Mouse (Mus musculus) intestine, embryonic 14.5 days (tissue): ENCODE measurements at regions not wholly inside any gene's neighbourhood (a gene's known extent, or its start where the extent isn't known, plus 50 kb on each side); places are given as distances from the start of the nearest gene placed in this dataset.
"Not testable (repeated sequence)": the region's sequence is repeated elsewhere in the genome, so short reads cannot be mapped to it uniquely, and the experiment has no call there.

Experiments used
- ATAC-seq: fragments of 200-750 bp; cut with Nextera tagmentation; replicated peaks from 2 replicates; pipeline ENCODE4 v1.8.0; 2017; ENCODE audit warnings: low read depth, moderate number of reproducible peaks, moderate TSS enrichment, moderate library complexity; ENCODE audit not compliant: low FRiP score, low TSS enrichment
- DNase-seq: peaks from one replicate; pipeline ENCODE4 v3.0.0-alpha.2; 2018; ENCODE audit warnings: low spot score
- H3K27ac ChIP-seq: fragments of 300-500 bp; sonication (generic); 2 replicates; pipeline ENCODE4 v1.5.1; 2014; ENCODE audit warnings: low read depth, mild to moderate bottlenecking, control low read depth
- H3K27me3 ChIP-seq: fragments of 300-500 bp; sonication (generic); replicated peaks from 2 replicates; pipeline ENCODE4 v1.6.1; 2014; ENCODE audit warnings: low read length, control low read depth; ENCODE audit not compliant: control insufficient read depth, insufficient read depth
- H3K36me3 ChIP-seq: fragments of 300-500 bp; sonication (generic); 2 replicates; pipeline ENCODE4 v1.6.1; 2014; ENCODE audit warnings: low read length, control low read depth; ENCODE audit not compliant: control insufficient read depth, insufficient read depth
- H3K4me1 ChIP-seq: fragments of 300-500 bp; sonication (generic); replicated peaks from 2 replicates; pipeline ENCODE4 v1.6.1; 2014; ENCODE audit warnings: low read length, control low read depth, mixed read lengths; ENCODE audit not compliant: control insufficient read depth, insufficient read depth
- H3K4me2 ChIP-seq: fragments of 300-500 bp; sonication (generic); 2 replicates; pipeline ENCODE4 v1.6.1; 2014; ENCODE audit warnings: low read length
- H3K4me3 ChIP-seq: fragments of 300-500 bp; sonication (generic); 2 replicates; pipeline ENCODE4 v1.5.1; 2014; ENCODE audit warnings: low read depth, low read length, control low read depth, mixed read lengths
- H3K9ac ChIP-seq: fragments of 300-500 bp; sonication (generic); 2 replicates; pipeline ENCODE4 v1.6.1; 2014; ENCODE audit warnings: mild to moderate bottlenecking, low read length
- H3K9me3 ChIP-seq: fragments of 300-500 bp; sonication (generic); 2 replicates; pipeline ENCODE4 v1.6.1; 2016; ENCODE audit warnings: low read length, control low read depth; ENCODE audit not compliant: control insufficient read depth
- WGBS: fragments of 180-500 bp; shearing (Covaris S2); extraction: QIAGEN DNeasy Blood & Tissue Kit; methylation state at CpG from one replicate; pipeline ENCODE4 v1.1.7; 2014; 5-methylcytosine and 5-hydroxymethylcytosine counted together

GRCm38 (mm10) chr3:49585962-49586361 lies 171.2 kb downstream of the Pcdh18 start:
- not testable (repeated sequence) for ATAC-seq, H3K4me1 ChIP-seq, H3K4me3 ChIP-seq, H3K9ac ChIP-seq, H3K4me2 ChIP-seq, H3K27ac ChIP-seq, DNase-seq, H3K9me3 ChIP-seq, H3K36me3 ChIP-seq, H3K27me3 ChIP-seq

GRCm38 (mm10) chr3:49566769-49567729 lies 190.1 kb downstream of the Pcdh18 start:
- no peaks in the 10 kb centered on the region for H3K4me1 ChIP-seq
- no peaks in the 10 kb centered on the region for H3K27me3 ChIP-seq
- 86% methylated on average over 8 of the region's 8 CpGs for WGBS
- H3K4me3 ChIP-seq: no peak overlapping the region
- no peak overlapping the region for H3K4me2 ChIP-seq
- H3K9ac ChIP-seq: no peak overlapping the region
- no peak overlapping the region for H3K27ac ChIP-seq
- ATAC-seq (no peak), DNase-seq (no peak)
- H3K36me3 ChIP-seq: no peaks in the 10 kb centered on the region
- no peaks in the 10 kb centered on the region for H3K9me3 ChIP-seq

- no peak for ATAC-seq
- Histone ChIP-seq H3K9me3 (no peaks in the 10 kb centered on the region), H3K36me3 (no peaks in the 10 kb centered on the region), H3K9ac (no peak overlapping the region), H3K27ac (no peak overlapping the region), H3K4me2 (no peak overlapping the region), H3K4me3 (no peak overlapping the region), H3K27me3 (no peaks in the 10 kb centered on the region), H3K4me1 (no peaks in the 10 kb centered on the region)
- DNase-seq: no peak
These were observed 229.5 kb downstream of the Pcdh18 start for GRCm38 (mm10) chr3:49527642-49528041.

GRCm38 (mm10) chr3:49520088-49520487 lies 237.0 kb downstream of the Pcdh18 start:
- DNase-seq: no peak
- WGBS: 76% methylated on average over 2 of the region's 2 CpGs

GRCm38 (mm10) chr3:49504581-49504980 lies 252.5 kb downstream of the Pcdh18 start:
- no peak overlapping the region for H3K27ac ChIP-seq
- H3K4me1 ChIP-seq: no peaks in the 10 kb centered on the region
- H3K9ac ChIP-seq: no peak overlapping the region
- H3K27me3 ChIP-seq: no peaks in the 10 kb centered on the region
- no peak for DNase-seq
- H3K4me2 ChIP-seq: no peak overlapping the region
- WGBS: 54% methylated on average over 6 of the region's 6 CpGs
- no peaks in the 10 kb centered on the region for H3K9me3 ChIP-seq
- H3K36me3 ChIP-seq: no peaks in the 10 kb centered on the region
- no peak overlapping the region for H3K4me3 ChIP-seq
- no peak for ATAC-seq

More at GRCm38 (mm10) chr3:49520088-49520487, 237.0 kb downstream of the Pcdh18 start:
- no peak overlapping the region for H3K9ac ChIP-seq
- H3K9me3 ChIP-seq: no peaks in the 10 kb centered on the region
- H3K4me2 ChIP-seq: no peak overlapping the region
- no peaks in the 10 kb centered on the region for H3K4me1 ChIP-seq
- H3K4me3 ChIP-seq: no peak overlapping the region
- no peak for ATAC-seq
- H3K27me3 ChIP-seq: no peaks in the 10 kb centered on the region
- H3K36me3 ChIP-seq: no peaks in the 10 kb centered on the region
- no peak overlapping the region for H3K27ac ChIP-seq

- no peak for ATAC-seq
- Histone ChIP-seq H3K9me3 (no peaks in the 10 kb centered on the region), H3K36me3 (no peaks in the 10 kb centered on the region), H3K9ac (no peak overlapping the region), H3K4me1 (no peaks in the 10 kb centered on the region), H3K27ac (no peak overlapping the region), H3K27me3 (no peaks in the 10 kb centered on the region), H3K4me2 (no peak overlapping the region), H3K4me3 (no peak overlapping the region)
- WGBS: 64% methylated on average over 4 of the region's 4 CpGs
- DNase-seq: no peak
These were observed 254.8 kb downstream of the Pcdh18 start for GRCm38 (mm10) chr3:49502351-49502750.

GRCm38 (mm10) chr3:49485105-49485504 lies 272.0 kb downstream of the Pcdh18 start:
- Histone ChIP-seq H3K4me1 (no peaks in the 10 kb centered on the region), H3K9ac (no peak overlapping the region), H3K27me3 (no peaks in the 10 kb centered on the region), H3K4me2 (no peak overlapping the region), H3K36me3 (no peaks in the 10 kb centered on the region), H3K27ac (no peak overlapping the region), H3K4me3 (no peak overlapping the region), H3K9me3 (no peaks in the 10 kb centered on the region)
- DNase-seq: no peak
- WGBS: 56% methylated on average over 8 of the region's 8 CpGs
- ATAC-seq: no peak
